Mouse (Mus musculus) cortical plate, adult 2 months (tissue): ENCODE measurements at regions not wholly inside any gene's neighbourhood (a gene's known extent, or its start where the extent isn't known, plus 50 kb on each side); places are given as distances from the start of the nearest gene placed in this dataset.

Experiments used
- CTCF ChIP-seq: fragments of 200-500 bp; IDR thresholded peaks from 2 replicates; pipeline ENCODE4 v1.5.1; 2011; ENCODE audit warnings: mild to moderate bottlenecking, control low read depth, low read length; ENCODE audit not compliant: insufficient read depth; ENCODE audit errors: extremely low read depth
- POLR2A ChIP-seq: fragments of 200-500 bp; IDR thresholded peaks from 2 replicates; pipeline ENCODE4 v1.6.1; 2011; ENCODE audit warnings: mild to moderate bottlenecking, low read length, control low read depth; ENCODE audit not compliant: insufficient read depth; ENCODE audit errors: extremely low read depth

DNA sequence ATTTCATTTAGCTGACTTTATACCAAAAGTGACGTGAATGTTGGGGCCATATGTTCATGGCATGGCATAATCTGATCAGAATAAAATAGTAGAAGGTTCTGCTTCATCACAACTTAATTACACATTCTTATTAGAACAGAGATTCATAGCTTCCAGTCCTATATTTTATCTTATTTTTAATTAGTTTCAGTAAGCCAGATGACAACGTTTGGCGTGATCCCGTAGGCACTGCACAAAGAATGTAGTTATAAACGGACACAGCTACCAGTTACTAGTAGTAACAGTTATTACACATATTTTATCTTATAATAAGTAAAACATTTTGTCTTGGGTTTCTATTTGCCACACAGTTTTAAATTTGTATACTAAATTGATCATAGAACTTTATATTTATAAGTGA is 85.0 kb upstream of the Cacna2d1 start:
- no peak for TF ChIP-seq POLR2A
- no peak for TF ChIP-seq CTCF
